Mouse (Mus musculus) forebrain, embryonic 15.5 days (tissue): ENCODE results near the gene Rnf180. TPM values are rescaled to one million over a fixed set of nuclear protein-coding genes. Genes with fewer than 3 reads are reported as not detected.
"Not testable (repeated sequence)": the region's sequence is repeated elsewhere in the genome, so short reads cannot be mapped to it uniquely, and the experiment has no call there.

Experiments used
- ATAC-seq: fragments of 200-750 bp; cut with Nextera tagmentation; replicated peaks from 2 replicates; pipeline ENCODE4 v1.8.0; 2017; ENCODE audit warnings: mild to moderate bottlenecking, moderate TSS enrichment, moderate library complexity
- H3K27ac ChIP-seq: fragments of 300-500 bp; sonication (generic); replicated peaks from 2 replicates; pipeline ENCODE4 v1.5.1; 2015; ENCODE audit warnings: mild to moderate bottlenecking, inconsistent platforms
- H3K27me3 ChIP-seq: fragments of 300-500 bp; sonication (generic); 2 replicates; pipeline ENCODE4 v1.6.1; 2015; ENCODE audit warnings: inconsistent platforms
- H3K36me3 ChIP-seq: fragments of 300-500 bp; sonication (generic); 2 replicates; pipeline ENCODE4 v1.6.1; 2015; ENCODE audit warnings: mild to moderate bottlenecking, inconsistent platforms
- H3K4me1 ChIP-seq: fragments of 300-500 bp; sonication (generic); 2 replicates; pipeline ENCODE4 v1.6.1; 2015; ENCODE audit warnings: inconsistent platforms
- H3K4me2 ChIP-seq: fragments of 300-500 bp; sonication (generic); replicated peaks from 2 replicates; pipeline ENCODE4 v1.6.1; 2015; ENCODE audit warnings: mild to moderate bottlenecking, inconsistent platforms
- H3K4me3 ChIP-seq: fragments of 300-500 bp; sonication (generic); 2 replicates; pipeline ENCODE4 v1.5.1; 2015; ENCODE audit warnings: mild to moderate bottlenecking, inconsistent platforms
- H3K9ac ChIP-seq: fragments of 300-500 bp; sonication (generic); replicated peaks from 2 replicates; pipeline ENCODE4 v1.6.1; 2015; ENCODE audit warnings: mild to moderate bottlenecking, inconsistent platforms
- H3K9me3 ChIP-seq: fragments of 300-500 bp; sonication (generic); 2 replicates; pipeline ENCODE4 v1.6.1; 2016; ENCODE audit warnings: inconsistent platforms
- WGBS: fragments of 180-500 bp; shearing (Covaris S2); methylation state at CpG from one replicate; pipeline ENCODE4 v1.1.7; 2015; ENCODE audit warnings: mixed read lengths; 5-methylcytosine and 5-hydroxymethylcytosine counted together
- polyA plus RNA-seq: library from polyadenylated mRNA; unstranded; fragments of >200 nt; fragmentation: Nextera tagmentation; extraction: Ambion mirVana; gene quantifications from 2 replicates; pipeline ENCODE4 v1.2.1, GENCODE M21; 2015

Gene Rnf180
- polyA plus RNA-seq = 42.8 and 43.7 TPM in 2 replicates

- peak within 1 kb of the TSS; percentile 81 for H3K9ac ChIP-seq
- H3K27ac ChIP-seq = peak within 1 kb of the TSS; percentile 77
- no peaks in the 10 kb centered on the region for H3K27me3 ChIP-seq
- no peak for ATAC-seq
- peak within 1 kb of the TSS; percentile 67 for H3K4me2 ChIP-seq
- H3K4me1 ChIP-seq = peaks cover 27% of the 10 kb centered on the region
- 48% methylated on average over 11 of the region's 11 CpGs for WGBS
- peak within 1 kb of the TSS; percentile 65 for H3K4me3 ChIP-seq
- no peaks in the 10 kb centered on the region for H3K36me3 ChIP-seq
- no peaks in the 10 kb centered on the region for H3K9me3 ChIP-seq
These were observed at the start of gene Rnf180 for GRCm38 (mm10) chr13:105294715-105295114. TSS of gene Rnf180 (minus strand) at chr13:105294815.

DNA sequence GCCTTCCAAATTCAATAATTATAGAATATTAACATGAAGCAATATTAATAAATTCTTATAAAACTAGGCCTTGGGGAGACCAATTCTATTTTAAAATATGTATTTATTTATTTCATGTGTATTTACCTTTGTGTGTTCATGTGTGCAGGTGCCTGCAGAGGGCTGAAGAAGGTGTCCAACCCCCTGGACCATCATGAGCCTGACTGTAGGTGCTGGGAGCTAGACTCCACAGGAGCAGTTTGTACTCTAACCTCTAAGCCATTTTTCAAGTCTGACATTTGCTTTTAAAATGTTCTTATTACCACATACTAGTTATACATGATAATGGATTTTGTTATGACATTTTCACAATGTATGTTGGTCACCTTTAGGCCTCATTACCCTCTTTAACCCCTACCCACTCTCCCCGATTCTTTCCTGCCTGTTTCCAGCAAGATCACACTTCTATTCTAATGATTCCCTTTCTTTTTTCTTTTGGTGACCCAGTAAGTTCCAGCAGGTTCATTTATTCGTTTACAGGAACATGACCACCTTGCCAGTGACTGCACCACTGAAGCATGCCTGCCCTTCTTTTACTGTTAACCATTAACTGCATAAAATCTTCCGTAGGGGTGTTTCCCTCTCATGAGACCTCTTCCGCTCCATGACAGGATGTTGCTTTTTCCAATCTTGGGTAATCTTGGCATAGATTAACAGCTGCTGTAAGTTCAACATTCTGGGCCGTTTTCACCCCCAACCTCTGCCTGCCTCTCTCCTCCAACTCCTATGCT, 36.8 kb upstream of the Rnf180 start:
- Histone ChIP-seq H3K27ac (no peak overlapping the region), H3K4me1 (no peaks in the 10 kb centered on the region), H3K9me3 (no peaks in the 10 kb centered on the region), H3K27me3 (no peaks in the 10 kb centered on the region), H3K9ac (no peak overlapping the region), H3K36me3 (no peaks in the 10 kb centered on the region), H3K4me2 (no peak overlapping the region), H3K4me3 (no peak overlapping the region)
- 83% methylated on average over 5 of the region's 5 CpGs for WGBS
- no peak for ATAC-seq

GRCm38 (mm10) chr13:105326946-105327345, 32.3 kb upstream of the Rnf180 start:
- no peak overlapping the region for H3K4me2 ChIP-seq
- no peak for ATAC-seq
- H3K27ac ChIP-seq = no peak overlapping the region
- no peak overlapping the region for H3K9ac ChIP-seq
- H3K36me3 ChIP-seq = no peaks in the 10 kb centered on the region
- H3K9me3 ChIP-seq = no peaks in the 10 kb centered on the region
- H3K4me3 ChIP-seq = no peak overlapping the region
- no peaks in the 10 kb centered on the region for H3K27me3 ChIP-seq
- 83% methylated on average over 1 of the region's 1 CpGs for WGBS
- H3K4me1 ChIP-seq = no peaks in the 10 kb centered on the region

GRCm38 (mm10) chr13:105316926-105317325, 22.3 kb upstream of the Rnf180 start:
- Histone ChIP-seq H3K4me1 (0 out of 2 replicates have a peak, but pooled peaks cover 2% of the 10 kb centered on the region), H3K9ac (no peak overlapping the region), H3K4me3 (no peak overlapping the region), H3K4me2 (no peak overlapping the region), H3K9me3 (no peaks in the 10 kb centered on the region), H3K36me3 (no peaks in the 10 kb centered on the region), H3K27me3 (no peaks in the 10 kb centered on the region), H3K27ac (no peak overlapping the region)
- WGBS = 60% methylated on average over 1 of the region's 1 CpGs
- peak; percentile 70 for ATAC-seq

DNA sequence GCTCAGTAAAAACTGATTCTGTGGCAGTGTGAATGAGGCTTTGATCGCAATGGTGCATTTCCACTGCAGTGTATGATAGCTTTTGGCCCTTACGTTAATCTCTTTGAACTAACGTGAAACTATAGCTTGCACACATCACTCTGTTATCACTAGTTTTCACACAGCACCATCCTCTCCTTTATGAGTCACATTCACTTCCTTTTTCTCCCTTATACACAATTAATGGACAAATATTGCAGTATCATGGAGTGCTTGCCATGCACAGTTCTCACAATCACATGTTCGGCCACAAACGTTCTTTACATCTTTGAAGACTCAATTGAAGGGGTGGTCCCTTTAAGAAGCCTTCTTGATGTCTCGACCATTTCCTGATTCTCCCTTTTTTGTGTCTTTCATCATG, 21.4 kb upstream of the Rnf180 start:
- Histone ChIP-seq H3K9me3 (no peaks in the 10 kb centered on the region), H3K27ac (no peak overlapping the region), H3K4me2 (no peak overlapping the region), H3K9ac (no peak overlapping the region), H3K4me1 (0 out of 2 replicates have a peak, but pooled peaks cover 2% of the 10 kb centered on the region), H3K27me3 (no peaks in the 10 kb centered on the region), H3K4me3 (no peak overlapping the region), H3K36me3 (no peaks in the 10 kb centered on the region)
- WGBS = 82% methylated on average over 6 of the region's 6 CpGs
- ATAC-seq = no peak

DNA sequence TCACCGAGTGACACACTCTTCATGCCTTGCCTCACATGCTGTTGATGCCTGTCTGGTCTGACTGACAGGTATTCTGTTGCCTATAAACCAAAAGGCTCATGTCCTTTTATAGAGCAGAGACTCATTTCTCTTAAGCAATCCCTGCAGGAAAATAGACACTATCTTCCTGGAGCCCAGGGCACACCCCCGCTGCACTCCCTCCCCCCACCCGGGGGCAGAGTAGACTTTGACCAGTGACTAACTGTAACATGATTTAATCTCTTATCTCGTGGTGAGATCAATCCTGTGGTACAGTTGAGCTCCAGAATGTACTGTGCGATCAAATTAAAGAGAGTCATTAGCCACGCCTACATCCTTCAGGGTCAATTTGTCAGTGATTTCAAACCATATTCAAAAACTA, 18.1 kb upstream of the Rnf180 start:
- Histone ChIP-seq H3K9ac (no peak overlapping the region), H3K4me2 (no peak overlapping the region), H3K27ac (no peak overlapping the region), H3K36me3 (no peaks in the 10 kb centered on the region), H3K4me3 (no peak overlapping the region), H3K9me3 (no peaks in the 10 kb centered on the region), H3K27me3 (no peaks in the 10 kb centered on the region), H3K4me1 (0 out of 2 replicates have a peak, but pooled peaks cover 2% of the 10 kb centered on the region)
- ATAC-seq = no peak
- 87% methylated on average over 6 of the region's 6 CpGs for WGBS

DNA sequence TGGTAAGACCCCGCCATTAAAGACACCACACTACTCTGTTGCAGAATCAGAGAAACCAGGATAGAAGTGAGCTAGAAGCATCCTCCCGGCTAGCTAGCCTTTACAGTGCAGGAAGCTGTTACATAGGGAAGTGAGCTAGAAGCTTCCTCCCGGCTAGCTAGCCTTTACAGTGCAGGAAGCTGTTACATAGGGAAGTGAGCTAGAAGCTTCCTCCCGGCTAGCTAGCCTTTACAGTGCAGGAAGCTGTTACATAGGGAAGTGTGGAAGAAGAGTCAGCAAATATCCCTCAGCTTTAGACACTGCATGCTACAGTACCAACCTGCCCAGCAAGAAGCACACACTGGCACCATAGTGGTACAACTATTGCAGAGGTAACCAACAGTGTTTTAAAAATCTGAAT, 15.9 kb upstream of the Rnf180 start:
- H3K9me3 ChIP-seq, ATAC-seq, H3K27ac ChIP-seq, H3K4me1 ChIP-seq, H3K36me3 ChIP-seq, H3K4me3 ChIP-seq, H3K4me2 ChIP-seq, H3K9ac ChIP-seq, H3K27me3 ChIP-seq: not testable (repeated sequence)
- whole genome bisulfite sequencing = 88% methylated on average over 4 of the region's 4 CpGs

GRCm38 (mm10) chr13:105305513-105305912, 10.9 kb upstream of the Rnf180 start:
- no peak overlapping the region for H3K4me2 ChIP-seq
- no peak for ATAC-seq
- 90% methylated on average over 2 of the region's 2 CpGs for WGBS

DNA sequence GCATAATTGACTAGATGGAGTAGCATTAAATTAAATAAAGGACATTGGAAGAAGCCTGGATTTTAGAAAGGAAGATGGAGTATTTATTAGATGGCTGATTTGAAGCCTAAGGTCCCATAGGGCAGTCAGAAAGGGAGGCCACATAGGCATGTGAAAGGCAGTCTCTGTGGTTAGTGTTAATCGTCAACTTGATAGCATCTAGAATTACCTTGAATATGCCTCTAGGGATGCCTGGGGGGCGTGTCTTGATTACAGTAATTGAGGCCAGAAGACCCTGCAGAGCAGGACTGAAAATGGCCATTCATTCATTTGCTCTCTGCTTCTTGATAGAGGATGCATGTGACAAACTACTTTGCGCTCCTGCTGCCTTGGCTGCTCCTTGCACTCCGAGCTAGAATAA, 9.4 kb upstream of the Rnf180 start:
- no peak for ATAC-seq
- Histone ChIP-seq H3K4me1 (no peaks in the 10 kb centered on the region), H3K4me3 (no peak overlapping the region), H3K9me3 (no peaks in the 10 kb centered on the region), H3K4me2 (no peak overlapping the region), H3K9ac (no peak overlapping the region), H3K27me3 (no peaks in the 10 kb centered on the region), H3K36me3 (no peaks in the 10 kb centered on the region), H3K27ac (no peak overlapping the region)
- WGBS = 69% methylated on average over 4 of the region's 4 CpGs

More at GRCm38 (mm10) chr13:105305513-105305912, 10.9 kb upstream of the Rnf180 start:
- H3K27ac ChIP-seq = no peak overlapping the region
- no peak overlapping the region for H3K4me3 ChIP-seq
- H3K36me3 ChIP-seq = no peaks in the 10 kb centered on the region
- H3K4me1 ChIP-seq = no peaks in the 10 kb centered on the region
- no peak overlapping the region for H3K9ac ChIP-seq
- H3K27me3 ChIP-seq = no peaks in the 10 kb centered on the region
- no peaks in the 10 kb centered on the region for H3K9me3 ChIP-seq

GRCm38 (mm10) chr13:105300009-105300346, 5.4 kb upstream of the Rnf180 start:
- H3K4me3 ChIP-seq = no peak overlapping the region
- no peaks in the 10 kb centered on the region for H3K36me3 ChIP-seq
- H3K27me3 ChIP-seq = no peaks in the 10 kb centered on the region
- H3K27ac ChIP-seq = no peak overlapping the region
- H3K4me2 ChIP-seq = no peak overlapping the region
- H3K9ac ChIP-seq = no peak overlapping the region
- H3K4me1 ChIP-seq = no peaks in the 10 kb centered on the region
- no peaks in the 10 kb centered on the region for H3K9me3 ChIP-seq
- 77% methylated on average over 4 of the region's 4 CpGs for WGBS
- ATAC-seq = no peak

DNA sequence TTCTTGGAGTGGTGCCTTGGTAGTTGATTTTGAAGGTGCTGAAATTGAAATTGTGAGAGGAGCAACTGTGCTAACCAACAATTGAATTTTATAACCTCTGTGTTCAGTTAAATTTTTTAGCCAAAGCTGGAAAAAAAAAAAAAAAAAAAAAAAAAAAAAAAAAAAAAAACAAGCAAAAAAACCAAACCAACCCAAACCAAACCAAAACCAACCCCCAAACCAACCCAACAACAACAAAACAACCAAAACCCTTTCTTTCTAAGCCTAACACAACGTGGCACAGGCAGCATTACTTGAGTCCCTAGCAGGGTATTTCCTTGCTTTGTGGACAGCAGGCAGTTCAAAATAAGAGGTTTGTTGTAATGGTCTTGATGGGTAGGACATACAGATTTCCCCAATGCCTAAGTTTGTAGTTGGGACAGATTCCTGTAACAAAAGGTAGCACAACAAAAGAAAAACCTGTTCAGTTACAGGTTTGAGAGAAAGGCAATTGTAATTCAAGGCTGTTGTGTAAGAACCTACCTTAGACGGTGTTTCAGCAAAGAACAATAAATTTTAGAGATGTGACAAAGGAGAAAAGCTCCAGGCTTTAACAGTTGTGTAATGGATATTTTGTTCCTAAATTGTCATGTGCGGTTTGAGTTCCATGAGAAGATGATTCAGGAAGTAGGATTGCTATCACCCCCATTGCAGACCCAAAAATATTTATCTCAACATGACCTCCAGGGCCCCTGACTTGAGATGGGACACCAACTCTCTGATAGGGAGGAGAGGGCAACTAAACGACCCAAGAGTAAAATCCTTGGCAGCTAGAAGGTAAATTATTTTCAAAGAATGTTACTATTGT, 4.8 kb upstream of the Rnf180 start:
- H3K4me1 ChIP-seq = peaks cover 4% of the 10 kb centered on the region; the same call in 1 of the 2 replicates
- no peak for ATAC-seq
- 67% methylated on average over 4 of the region's 4 CpGs for WGBS
- no peaks in the 10 kb centered on the region for H3K27me3 ChIP-seq
- H3K4me2 ChIP-seq = no peak overlapping the region
- no peak overlapping the region for H3K27ac ChIP-seq
- H3K9me3 ChIP-seq = no peaks in the 10 kb centered on the region
- H3K4me3 ChIP-seq = no peak overlapping the region
- no peak overlapping the region for H3K9ac ChIP-seq
- H3K36me3 ChIP-seq = no peaks in the 10 kb centered on the region
